Mouse (Mus musculus): ENCODE data around the gene Arhgap42. TPM values are rescaled to one million over a fixed set of nuclear protein-coding genes. Genes with fewer than 3 reads are reported as not detected.

Arhgap42 gene
- total RNA-seq, 2 experiments from 2014 or later, result 7.4 to 9.4 TPM

- intact Hi-C loops (cut with DNase I), result no loop called here
- DNase-seq, result no peak
These were observed 27.4 kb downstream of the Arhgap42 start for GRCm38 (mm10) chr9:9211411-9212087.

- intact Hi-C loops (cut with DNase I), result no loop called here
These were observed 28.4 kb downstream of the Arhgap42 start for GRCm38 (mm10) chr9:9210464-9210863.

GRCm38 (mm10) chr9:9208205-9208604, 30.7 kb downstream of the Arhgap42 start:
- intact Hi-C loops (cut with DNase I), result no loop called here
- no peak for DNase-seq

More at GRCm38 (mm10) chr9:9210464-9210863, 28.4 kb downstream of the Arhgap42 start:
- DNase-seq, result no peak

DNA sequence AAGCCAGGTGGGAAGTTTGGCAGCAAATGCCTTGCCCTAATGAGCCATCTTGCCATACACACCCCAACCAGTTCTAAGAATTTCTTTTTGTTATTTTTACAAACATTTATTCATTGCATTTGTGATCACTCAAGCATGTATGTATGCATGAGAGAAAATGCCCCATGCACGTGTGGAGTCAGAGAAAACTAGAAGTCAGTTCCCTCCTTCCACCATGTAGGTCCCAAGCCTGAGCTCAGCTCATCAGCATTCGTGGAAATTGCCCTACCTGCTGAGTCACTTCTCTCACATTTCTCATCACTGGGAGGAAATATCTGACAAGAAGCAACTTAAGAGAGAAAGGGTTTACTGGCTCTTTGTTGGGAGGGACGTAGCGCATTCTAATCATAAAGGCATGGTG, 31.6 kb downstream of the Arhgap42 start:
- intact Hi-C loops (cut with DNase I), result no loop called here

GRCm38 (mm10) chr9:9200827-9201388, 38.0 kb downstream of the Arhgap42 start:
- intact Hi-C loops (cut with DNase I), result no loop called here
- DNase-seq, result no peak

More for the DNA sequence above, 31.6 kb downstream of the Arhgap42 start:
- DNase-seq, result no peak

DNA sequence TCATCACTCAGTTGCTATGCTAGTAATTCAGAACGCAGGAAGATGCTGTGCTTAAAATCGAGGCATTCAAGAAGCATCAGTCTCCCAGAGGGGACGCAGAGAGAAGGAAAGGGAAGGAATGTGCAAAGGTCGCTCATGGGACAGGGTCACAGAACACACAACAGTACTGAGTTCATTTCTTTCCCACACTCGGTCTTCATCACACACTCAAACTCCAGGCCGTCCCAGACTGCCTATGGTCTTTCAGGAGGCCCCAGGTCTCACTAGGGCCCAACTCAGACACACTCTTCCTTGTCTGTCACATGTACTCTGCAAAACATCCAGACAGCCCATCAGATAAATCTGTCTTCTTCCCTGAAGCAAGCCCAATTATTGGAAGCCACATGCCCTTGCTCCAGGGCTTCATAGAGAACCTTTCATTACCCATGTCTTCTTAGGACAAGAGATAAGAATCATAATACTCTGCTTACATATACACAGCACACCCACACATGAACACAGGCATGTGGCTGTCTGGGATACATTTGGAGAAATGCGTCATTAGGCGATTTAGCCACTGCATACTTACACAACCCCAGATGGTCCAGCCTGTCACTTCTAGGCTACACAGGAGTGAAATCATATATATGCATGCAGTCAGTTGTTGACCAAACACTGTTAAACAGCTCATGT, 39.6 kb downstream of the Arhgap42 start:
- no peak for DNase-seq
- intact Hi-C loops (cut with DNase I), result no loop called here

DNA sequence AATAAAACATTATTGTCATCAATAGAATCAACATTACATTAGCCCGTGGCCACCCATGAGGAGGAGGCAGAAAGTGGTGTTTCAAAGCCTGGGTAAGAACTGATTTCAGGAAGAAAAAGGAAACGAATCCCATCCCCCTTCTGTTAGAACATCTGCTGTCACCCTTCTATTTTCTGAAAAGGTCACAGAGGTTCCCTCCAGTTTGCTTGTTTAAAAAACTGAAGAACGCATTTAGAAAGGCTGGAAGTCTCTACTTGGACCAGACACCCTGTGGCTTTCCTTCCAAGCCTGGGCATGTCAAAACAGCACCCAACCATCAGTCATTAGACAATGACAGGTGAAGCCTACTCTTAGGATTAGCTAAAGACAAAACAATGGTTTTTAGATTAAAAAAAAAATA, 40.3 kb downstream of the Arhgap42 start:
- no peak for DNase-seq
- intact Hi-C loops (cut with DNase I), result no loop called here

DNA sequence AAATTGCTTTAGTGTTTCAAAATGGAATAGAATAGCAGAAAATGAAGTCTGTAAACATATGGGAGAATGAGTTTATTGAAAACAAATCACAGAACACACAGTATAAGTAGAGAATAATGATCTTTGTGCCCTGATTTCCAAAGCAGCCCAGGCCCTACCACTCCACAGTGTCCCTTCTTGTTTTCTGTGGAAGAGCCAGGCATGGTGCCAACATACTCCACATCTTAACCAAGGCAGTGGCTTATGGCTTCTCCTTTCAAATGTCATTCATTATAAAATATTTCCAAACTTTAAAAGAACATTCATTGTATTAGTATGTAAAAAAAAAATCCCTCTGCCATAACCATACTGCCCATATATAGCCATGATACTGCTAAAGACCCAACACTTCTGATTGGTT, 42.9 kb downstream of the Arhgap42 start:
- DNase-seq, result no peak
- intact Hi-C loops (cut with DNase I), result no loop called here

GRCm38 (mm10) chr9:9194496-9194895, 44.4 kb downstream of the Arhgap42 start:
- intact Hi-C loops (cut with DNase I), result loop anchor here (5.0 kb wide), 1 partner anchor 43 kb away; the partner anchor contains the start of gene Arhgap42
- no peak for DNase-seq

DNA sequence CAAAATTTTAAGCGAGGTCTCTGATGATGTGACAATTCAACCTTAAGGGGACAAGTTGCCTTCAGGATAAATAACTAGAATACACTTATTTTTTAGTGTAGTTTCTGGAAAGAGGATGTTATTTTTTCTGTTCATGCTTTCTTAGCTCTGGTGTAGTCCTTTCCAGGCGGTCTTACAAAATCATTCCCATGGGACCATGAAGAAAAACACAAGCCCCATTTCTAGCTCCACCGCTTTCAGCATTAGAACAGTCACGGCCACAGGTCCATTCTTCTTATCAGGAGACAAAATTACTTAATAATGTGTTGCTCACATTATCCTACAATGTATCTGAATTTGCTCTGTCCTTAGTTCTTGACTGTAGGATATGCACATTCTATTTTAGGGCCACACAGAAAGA, 46.2 kb downstream of the Arhgap42 start:
- DNase-seq, result no peak
- intact Hi-C loops (cut with DNase I), result loop anchor here (5.0 kb wide), 1 partner anchor 45 kb away; the partner anchor contains the start of gene Arhgap42

GRCm38 (mm10) chr9:9190835-9191234, 48.1 kb downstream of the Arhgap42 start:
- intact Hi-C loops (cut with DNase I), result loop anchor here (5.0 kb wide), 1 partner anchor 46 kb away; the partner anchor contains the start of gene Arhgap42
- DNase-seq, result no peak

DNA sequence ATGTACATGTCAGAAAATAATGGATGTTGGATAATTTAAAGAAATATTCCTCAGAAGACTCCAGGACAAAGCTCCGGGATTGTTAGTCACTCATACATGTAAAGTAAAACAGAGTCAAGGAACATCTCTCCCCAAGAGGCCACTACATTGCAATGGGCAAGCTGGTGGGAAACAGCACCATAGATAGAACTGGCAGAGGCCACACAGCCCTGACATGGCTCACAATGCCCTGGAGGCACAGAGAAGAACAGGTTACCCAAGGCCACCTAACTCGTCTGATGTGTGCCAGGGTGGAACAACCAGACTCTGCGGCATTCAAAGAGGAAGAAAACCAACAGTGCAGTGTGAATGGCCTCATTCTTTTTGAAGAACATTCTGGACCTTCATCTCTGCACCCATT, 50.7 kb downstream of the Arhgap42 start:
- no peak for DNase-seq
- intact Hi-C loops (cut with DNase I), result no loop called here

DNA sequence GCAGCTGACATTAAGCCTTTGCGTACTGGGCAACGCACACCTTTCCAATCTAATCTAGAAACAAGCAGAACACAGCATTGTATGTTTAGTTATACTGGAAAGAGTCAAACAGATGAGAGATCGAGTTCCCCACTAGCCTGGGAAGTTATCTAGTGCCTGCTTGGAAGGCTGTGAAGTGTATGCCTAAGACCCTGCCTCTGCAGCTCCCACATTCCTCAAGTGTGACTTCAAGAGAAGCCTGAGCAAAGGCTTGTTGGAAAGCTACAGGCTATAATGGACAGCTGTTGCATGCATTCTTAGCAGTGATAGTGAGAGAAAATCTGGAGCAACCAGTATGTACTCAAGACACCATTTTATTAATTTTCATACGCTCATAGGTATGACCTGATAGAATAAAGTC, 61.2 kb downstream of the Arhgap42 start:
- intact Hi-C loops (cut with DNase I), result no loop called here
- DNase-seq, result no peak

DNA sequence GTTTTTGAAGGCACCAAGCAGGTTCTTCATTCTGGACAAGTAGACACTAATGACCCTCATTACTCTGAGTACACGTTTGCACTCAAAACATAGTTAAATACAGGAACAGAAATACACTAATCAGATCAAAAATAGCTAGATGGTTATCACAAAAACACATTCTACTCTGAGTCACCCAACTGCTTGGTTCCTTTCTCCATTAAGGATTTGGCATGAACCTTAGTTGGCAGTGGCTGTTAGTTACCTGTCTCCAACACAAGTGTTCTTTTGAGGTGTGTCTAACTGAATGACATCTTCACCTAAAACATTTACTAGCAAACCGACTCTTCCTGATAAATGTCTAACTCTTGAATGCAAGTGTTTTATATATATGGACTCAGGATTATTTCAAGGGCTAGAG, 64.0 kb downstream of the Arhgap42 start:
- intact Hi-C loops (cut with DNase I), result no loop called here
- no peak for DNase-seq

GRCm38 (mm10) chr9:9174206-9174605, 64.7 kb downstream of the Arhgap42 start:
- no peak for DNase-seq
- intact Hi-C loops (cut with DNase I), result no loop called here

GRCm38 (mm10) chr9:9173091-9173490, 65.8 kb downstream of the Arhgap42 start:
- no peak for DNase-seq
- intact Hi-C loops (cut with DNase I), result no loop called here

- intact Hi-C loops (cut with DNase I), result no loop called here
- no peak for DNase-seq
These were observed 67.6 kb downstream of the Arhgap42 start for GRCm38 (mm10) chr9:9171146-9171816.

- intact Hi-C loops (cut with DNase I), result no loop called here
- DNase-seq, result peak; percentile 32 to 50
These were observed 73.2 kb downstream of the Arhgap42 start for GRCm38 (mm10) chr9:9165641-9166063.

DNA sequence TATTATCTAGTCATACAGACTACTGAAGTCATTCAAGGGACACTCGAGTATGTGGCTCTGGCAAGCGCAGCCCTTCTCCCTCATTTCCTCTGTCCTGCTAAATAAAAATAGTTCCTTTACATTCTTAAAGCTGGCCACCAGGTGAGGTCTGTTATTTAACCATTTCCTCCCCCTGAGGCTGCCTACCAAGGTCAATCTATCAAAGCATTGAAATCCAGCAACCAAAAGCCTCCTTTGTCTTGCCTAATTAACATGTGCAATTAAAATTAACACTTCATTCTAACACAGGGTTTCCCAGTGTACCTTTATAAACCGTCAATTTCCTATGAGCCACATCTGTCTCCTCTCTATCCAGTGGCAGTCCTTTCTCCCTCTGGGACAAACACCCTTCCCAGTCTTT, 78.2 kb downstream of the Arhgap42 start:
- DNase-seq, result no peak
- intact Hi-C loops (cut with DNase I), result no loop called here

GRCm38 (mm10) chr9:9158241-9158640, 80.7 kb downstream of the Arhgap42 start:
- intact Hi-C loops (cut with DNase I), result no loop called here
- no peak for DNase-seq

GRCm38 (mm10) chr9:9157425-9157824, 81.5 kb downstream of the Arhgap42 start:
- no peak for DNase-seq
- intact Hi-C loops (cut with DNase I), result no loop called here

Measured in heart, postnatal 36 days (tissue).